In genomic region chr1:179813385-179813784, GRCm38 (mm10) we compare ENCODE assay signal across 28 mouse cellular contexts. TPM values are rescaled to one million over a fixed set of nuclear protein-coding genes. Genes with fewer than 3 reads are reported as not detected.
"Had no signal": no experiment of that assay in that cellular context is flagged by ENCODE, and none has a peak within 500 bp of the region (broad histone marks: within the 10 kb centered on the region; RNA-seq: fewer than 3 reads in every experiment).

No protein-coding gene starts in this region.

- H3K27ac ChIP-seq: intestine, embryonic 15.5 days; kidney, embryonic 15.5 days; limb, embryonic 12.5 days; limb, embryonic 15.5 days; macrophage; neural tube, embryonic 12.5 days; neural tube, embryonic 15.5 days had no signal

- DNase-seq: kidney, adult 11 months; kidney, adult 8-10 months; kidney, postnatal 10 days; kidney, postnatal 4 days; left cerebral cortex, postnatal 4 days; lung, adult 2 months; lung, postnatal 14 days; midbrain, embryonic 14.5 days; right cerebral cortex, postnatal 25 days; thymus, postnatal 25 days had no signal

- H3K4me3 ChIP-seq: intestine, embryonic 15.5 days; kidney, embryonic 15.5 days; limb, embryonic 12.5 days; limb, embryonic 15.5 days; megakaryocyte, embryonic 14.5 days; neural tube, embryonic 12.5 days; neural tube, embryonic 15.5 days had no signal

- ATAC-seq: hindbrain, embryonic 16.5 days; intestine, embryonic 15.5 days had no signal

- H3K9ac ChIP-seq: intestine, embryonic 15.5 days; kidney, embryonic 15.5 days; limb, embryonic 12.5 days; limb, embryonic 15.5 days; neural tube, embryonic 12.5 days; neural tube, embryonic 15.5 days had no signal

- H3K4me2 ChIP-seq: intestine, embryonic 15.5 days; kidney, embryonic 15.5 days; limb, embryonic 12.5 days; limb, embryonic 15.5 days; midbrain, embryonic 11.5 days; neural tube, embryonic 12.5 days; neural tube, embryonic 15.5 days had no signal

- H3K27me3 ChIP-seq: intestine, embryonic 15.5 days; kidney, embryonic 15.5 days; limb, embryonic 12.5 days; limb, embryonic 15.5 days; neural tube, embryonic 12.5 days; neural tube, embryonic 15.5 days had no signal

- H3K36me3 ChIP-seq: intestine, embryonic 15.5 days; kidney, embryonic 15.5 days; limb, embryonic 12.5 days; limb, embryonic 15.5 days; neural tube, embryonic 12.5 days; neural tube, embryonic 15.5 days had no signal

- H3K4me1 ChIP-seq: intestine, embryonic 15.5 days; kidney, embryonic 15.5 days; limb, embryonic 12.5 days; limb, embryonic 15.5 days; neural tube, embryonic 12.5 days; neural tube, embryonic 15.5 days had no signal

- H3K9me3 ChIP-seq: intestine, embryonic 15.5 days; limb, embryonic 15.5 days; neural tube, embryonic 12.5 days; neural tube, embryonic 15.5 days had no signal

RNA-seq across cellular contexts. Expression of gene Gm10518, which starts 10.2 kb away (rescaled TPM):
- total RNA-seq: layer of hippocampus, adult 18-20 months; layer of hippocampus, postnatal 14 days; left cerebral cortex, adult 8-10 months; left cerebral cortex, postnatal 14 days had no signal
- polyA plus RNA-seq: intestine, embryonic 15.5 days; kidney, embryonic 15.5 days; lung, adult 2 months; lung, embryonic 16.5 days; macrophage; midbrain, embryonic 14.5 days; neural tube, embryonic 15.5 days; small intestine, adult 2 months; spleen, adult 2 months; stomach, embryonic 16.5 days had no signal
